Mouse (Mus musculus) ES-CJ7 (cell line): ENCODE data around the gene Mapkapk2.
"Not testable (repeated sequence)": the region's sequence is repeated elsewhere in the genome, so short reads cannot be mapped to it uniquely, and the experiment has no call there.

Experiments
- DNase-seq: peaks from one replicate; pipeline ENCODE4 v3.0.0; 2011; ENCODE audit warnings: low read depth, low spot score

The Mapkapk2 gene

DNA sequence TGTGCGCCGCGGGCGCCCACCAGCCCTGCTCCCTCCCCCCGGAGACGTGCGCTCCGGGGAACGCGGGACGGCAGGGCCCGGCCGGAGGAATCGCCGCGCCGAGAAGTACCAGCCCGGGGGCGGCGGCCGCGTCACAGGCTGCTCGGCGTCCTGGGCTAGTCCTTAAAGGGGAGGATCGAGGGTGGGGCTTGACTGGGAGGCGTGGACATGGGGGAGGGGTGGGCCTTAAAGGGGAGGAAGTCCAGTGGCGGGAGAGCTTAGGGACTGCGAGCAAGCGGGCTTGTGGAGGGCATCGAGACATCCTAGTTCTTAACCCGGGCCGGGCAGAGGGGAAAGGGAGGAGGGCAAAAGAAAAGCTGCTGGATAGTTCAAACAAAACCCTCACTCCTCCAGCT is at the start of gene Mapkapk2:
Gene Mapkapk2, minus strand, starts transcription at position 127 of the 395 bp plus-strand sequence.
- peak; percentile 94 for DNase-seq

GRCm38 (mm10) chr1:131146181-131146614 is 48.6 kb upstream of the Mapkapk2 start:
- DNase-seq: peak; percentile 91

- not testable (repeated sequence) for DNase-seq
These were observed 47.6 kb upstream of the Mapkapk2 start for GRCm38 (mm10) chr1:131145222-131145621.

DNA sequence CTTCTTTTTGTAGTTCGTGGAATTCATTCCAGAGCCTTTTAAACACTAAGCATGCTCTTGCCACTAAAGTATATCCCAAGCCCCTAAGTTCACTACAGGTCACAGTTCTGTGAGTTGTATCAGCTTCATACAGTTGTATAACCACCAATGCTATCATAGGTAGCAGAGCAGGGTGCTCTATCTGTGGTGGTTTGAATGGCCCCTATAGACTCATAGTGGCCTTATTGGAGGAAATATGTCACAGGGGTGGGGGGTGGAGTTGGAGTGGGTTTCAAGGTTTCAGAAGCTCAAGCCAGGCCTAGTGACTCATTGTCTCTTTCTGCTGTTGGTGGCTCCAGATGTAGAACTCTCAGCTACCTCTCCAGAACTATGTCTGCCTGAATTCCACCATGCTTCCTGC is 44.8 kb upstream of the Mapkapk2 start:
- DNase-seq: no peak

GRCm38 (mm10) chr1:131141449-131141848 is 43.8 kb upstream of the Mapkapk2 start:
- no peak for DNase-seq

GRCm38 (mm10) chr1:131139102-131140095 is 41.8 kb upstream of the Mapkapk2 start:
- DNase-seq: peak; percentile 98

DNA sequence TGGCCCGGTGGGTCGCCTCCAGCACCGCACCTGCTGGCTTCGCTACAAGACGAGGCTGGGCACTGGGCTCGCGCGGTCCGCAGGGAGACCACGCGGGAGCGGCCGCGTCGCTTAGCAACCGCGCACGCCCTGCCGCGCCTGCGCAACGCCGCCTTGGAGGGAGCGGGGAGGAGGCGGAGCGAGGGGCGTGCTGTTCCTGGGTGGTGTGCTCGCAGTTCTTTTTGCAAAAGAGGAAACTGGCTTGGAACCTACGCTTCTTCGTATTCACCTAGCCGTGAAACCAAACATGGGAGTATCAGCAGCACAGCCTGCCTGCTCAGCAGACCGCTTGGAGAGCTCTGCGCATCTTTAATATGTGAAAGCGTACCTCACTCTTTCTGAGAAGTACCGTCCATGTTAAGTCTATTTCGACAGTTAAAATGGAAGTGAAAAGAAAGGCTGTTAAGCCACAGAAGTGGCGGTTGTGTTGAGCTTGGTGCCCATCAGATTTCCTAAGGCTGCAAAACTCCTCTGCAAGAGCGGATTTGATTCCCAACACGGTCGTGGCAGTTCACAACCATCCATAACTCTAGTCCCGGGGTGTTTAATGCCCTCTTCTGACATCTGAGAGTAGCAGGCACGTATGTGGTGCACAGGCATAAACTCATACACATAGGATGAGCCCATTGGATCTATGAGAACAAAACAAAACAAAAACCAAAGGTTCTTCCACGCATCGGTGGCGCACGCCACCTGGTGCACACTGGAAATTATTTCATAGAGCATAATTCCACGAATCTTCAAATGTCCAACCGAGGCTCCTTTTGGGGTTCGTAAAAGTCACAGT is 40.8 kb upstream of the Mapkapk2 start, which contains the start of gene Dyrk3:
Gene Dyrk3, minus strand, starts transcription at position 150 of the 826 bp plus-strand sequence.
- peak; percentile 97 for DNase-seq

DNA sequence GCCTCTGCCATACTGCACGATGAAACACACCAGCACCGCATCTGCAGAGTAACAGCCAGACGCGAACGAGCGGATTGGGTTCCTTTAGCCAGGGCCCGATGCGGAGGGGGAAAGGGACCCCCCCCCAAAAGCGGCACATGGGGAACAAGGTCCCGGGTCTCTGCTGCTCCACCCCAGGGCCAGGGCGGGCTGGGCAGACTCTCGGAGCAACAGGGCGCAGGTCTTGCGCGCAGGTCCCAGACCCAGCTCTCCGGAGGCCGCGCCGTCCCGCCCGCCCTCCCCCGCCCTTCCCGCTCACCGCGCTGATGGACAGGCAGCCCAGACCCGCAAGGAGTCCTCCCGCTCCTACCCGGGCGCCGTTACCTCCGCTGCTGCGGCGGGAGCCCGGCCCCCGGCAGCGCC is 40.1 kb upstream of the Mapkapk2 start:
- no peak for DNase-seq

DNA sequence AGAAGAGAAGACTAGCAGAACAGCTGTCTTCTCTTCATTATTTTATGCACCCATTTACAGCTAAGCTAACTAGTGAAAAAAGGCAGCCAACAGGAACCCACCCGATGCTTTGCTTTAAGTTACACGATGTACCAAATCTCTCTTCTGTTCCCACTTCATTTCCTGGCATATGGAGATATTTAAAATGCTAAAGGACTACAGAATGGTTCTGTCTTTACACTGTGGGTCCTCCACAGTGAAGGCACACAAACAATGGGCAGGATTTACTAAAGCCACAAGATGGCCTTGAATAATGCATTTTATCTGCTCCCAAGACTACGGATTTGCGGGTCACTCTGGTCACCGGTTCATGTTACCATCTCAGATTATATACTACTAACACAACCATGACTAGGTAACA is 39.5 kb upstream of the Mapkapk2 start:
- no peak for DNase-seq

- no peak for DNase-seq
These were observed 38.5 kb upstream of the Mapkapk2 start for GRCm38 (mm10) chr1:131135960-131136629.

DNA sequence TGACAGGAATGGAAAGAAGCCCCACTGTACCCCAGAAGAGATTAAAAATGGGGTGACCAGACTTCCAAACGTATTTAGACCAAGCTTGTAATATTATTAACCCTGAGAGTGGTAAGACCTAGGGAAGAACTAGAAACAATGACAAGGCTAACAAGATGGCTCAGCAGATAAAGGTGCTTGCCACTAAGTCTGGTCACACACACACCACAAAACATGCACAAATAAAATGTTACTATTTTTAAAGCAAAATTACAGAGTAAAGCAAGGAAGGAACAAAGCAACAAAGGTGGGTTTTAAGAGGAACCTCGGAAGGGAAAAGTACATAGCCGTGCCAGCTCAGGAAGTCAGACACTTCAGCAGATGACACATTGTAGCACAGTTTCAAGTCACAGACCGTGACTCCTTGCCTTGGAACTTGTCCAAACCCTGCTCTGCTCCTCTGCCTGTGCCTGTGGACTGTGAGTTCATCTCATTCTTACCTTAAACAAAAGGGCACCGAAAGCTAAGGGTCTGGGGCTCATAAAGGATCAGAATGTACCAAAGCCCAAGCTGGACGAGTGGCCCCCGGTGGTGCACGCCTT is 37.4 kb upstream of the Mapkapk2 start:
- no peak for DNase-seq

GRCm38 (mm10) chr1:131134231-131134630 is 36.6 kb upstream of the Mapkapk2 start:
- DNase-seq: no peak

DNA sequence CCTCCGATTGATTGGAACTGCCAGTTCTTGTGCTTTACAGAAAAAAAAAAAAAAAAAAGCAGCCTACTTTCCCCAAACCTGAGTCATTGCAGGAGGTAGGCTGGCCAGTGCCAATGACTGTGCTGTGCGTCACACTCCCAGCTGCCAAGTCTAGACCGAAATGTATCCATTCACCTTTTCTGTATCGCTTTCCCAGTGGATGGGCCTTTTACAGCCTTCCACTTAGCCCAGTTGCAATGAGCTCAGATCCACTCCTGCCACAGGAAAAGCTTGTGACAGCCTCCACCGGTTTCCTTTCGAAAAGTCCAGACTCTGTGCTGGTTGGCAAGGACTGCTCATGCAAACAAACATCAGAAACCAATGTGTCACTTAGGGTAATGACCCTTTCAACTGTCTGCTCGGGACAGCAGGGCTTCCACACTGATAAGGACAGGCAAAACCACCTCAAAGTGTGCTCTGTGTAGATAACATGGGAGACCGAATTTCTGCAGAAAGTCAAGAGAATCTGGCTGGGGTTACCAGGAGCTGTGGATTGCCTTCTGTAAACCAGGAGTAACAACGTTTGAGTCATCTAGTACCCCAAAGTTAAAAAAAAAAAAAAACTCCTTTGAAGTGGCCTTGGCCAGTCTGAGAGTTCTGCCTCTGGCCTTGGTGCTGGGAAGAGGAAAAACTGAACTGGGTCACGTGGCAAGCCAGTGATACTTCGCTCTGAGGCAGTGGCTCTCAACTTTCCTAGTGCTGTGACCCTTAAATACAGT is 28.5 kb upstream of the Mapkapk2 start:
- no peak for DNase-seq

DNA sequence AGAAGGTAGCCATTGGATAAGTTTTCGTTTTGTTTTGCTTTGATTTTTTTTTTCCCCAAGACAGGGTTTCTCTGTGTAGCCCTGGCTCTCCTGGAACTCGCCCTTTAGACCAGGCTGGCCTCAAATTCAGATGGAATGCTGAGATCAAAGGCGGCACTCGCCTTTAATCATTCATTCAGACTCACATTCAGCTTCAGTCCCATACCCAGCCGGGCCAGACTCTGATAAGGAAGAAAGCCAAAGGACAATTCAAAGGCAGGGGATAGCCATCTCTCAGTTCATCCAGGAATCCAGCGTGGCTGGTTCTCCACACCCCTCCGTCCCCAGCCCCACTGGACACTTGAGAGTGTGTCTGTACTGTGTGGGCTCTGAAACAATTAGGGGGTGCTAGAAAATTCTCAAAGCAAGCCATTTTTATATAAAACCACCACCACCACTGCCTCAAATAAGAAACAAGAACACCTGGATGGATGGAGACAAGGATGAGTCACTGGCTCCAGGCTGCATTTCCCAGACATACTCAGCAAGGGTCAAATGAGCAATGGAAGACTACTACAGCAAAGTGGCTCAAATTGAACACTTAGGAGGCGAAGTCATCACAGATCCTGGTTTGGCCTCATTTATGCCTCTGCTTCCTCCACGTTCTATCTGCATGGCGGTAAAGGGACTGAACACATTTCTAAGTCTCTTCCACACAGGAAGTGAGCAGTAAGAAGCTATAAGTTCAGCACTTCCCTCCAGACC is 26.1 kb upstream of the Mapkapk2 start:
- no peak for DNase-seq

DNA sequence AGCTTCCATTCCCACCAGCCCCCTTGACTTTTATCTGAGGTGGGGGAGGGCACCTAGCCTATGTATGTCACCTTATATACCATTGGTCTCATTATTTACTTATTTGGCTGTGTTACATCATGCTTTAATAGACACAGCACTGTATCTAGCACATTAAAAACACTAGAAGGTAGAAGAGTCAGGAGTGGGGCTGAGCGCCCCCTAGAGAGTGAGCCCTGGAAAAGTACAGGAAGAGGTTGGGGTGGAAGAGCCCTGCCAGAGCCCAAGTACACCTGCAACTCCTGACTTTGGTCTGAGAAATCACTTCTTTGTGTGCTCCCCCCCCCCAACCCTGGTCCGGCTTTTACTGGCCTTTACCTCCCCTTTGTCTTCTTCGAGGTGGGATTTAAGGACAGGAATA is 24.4 kb upstream of the Mapkapk2 start:
- DNase-seq: peak; percentile 61

DNA sequence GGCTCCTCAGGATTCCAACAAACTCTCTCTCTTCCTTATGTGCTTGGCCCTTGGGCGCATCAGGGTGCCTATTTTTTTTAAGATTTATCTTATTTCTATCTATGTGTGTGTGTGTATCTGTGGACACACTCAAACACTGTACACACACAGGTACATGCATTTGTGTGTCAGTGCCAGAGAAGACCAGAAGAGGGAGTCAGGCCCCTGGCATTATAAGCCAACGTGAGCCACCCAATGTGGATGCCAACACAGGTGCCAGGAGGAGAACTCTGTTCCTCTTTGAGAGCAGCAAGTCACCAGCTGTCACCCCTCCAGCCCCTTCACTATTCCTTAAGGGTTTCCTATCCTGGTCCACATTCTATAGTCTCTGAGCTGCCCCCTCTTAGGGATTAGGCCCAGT is 21.4 kb upstream of the Mapkapk2 start:
- no peak for DNase-seq

DNA sequence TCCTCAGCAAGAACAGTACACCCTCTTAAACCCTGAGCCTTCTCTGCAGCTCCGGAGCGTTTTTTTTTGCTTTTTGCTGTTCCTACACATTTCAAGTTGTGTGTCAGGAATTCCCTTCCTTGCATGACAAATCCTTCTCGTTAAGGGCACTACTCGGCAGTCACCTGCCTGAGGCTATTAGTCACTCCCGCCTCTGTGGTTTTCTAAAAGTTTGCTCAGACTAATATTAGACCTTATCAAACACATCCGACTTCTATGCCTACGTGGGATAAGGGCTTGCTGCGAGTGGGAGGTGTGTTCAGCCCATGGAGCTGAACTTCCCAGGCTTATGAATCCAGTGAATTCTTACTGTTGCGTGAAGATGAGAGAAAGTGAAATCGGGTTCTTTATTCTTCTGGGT is 20.9 kb upstream of the Mapkapk2 start:
- DNase-seq: no peak

DNA sequence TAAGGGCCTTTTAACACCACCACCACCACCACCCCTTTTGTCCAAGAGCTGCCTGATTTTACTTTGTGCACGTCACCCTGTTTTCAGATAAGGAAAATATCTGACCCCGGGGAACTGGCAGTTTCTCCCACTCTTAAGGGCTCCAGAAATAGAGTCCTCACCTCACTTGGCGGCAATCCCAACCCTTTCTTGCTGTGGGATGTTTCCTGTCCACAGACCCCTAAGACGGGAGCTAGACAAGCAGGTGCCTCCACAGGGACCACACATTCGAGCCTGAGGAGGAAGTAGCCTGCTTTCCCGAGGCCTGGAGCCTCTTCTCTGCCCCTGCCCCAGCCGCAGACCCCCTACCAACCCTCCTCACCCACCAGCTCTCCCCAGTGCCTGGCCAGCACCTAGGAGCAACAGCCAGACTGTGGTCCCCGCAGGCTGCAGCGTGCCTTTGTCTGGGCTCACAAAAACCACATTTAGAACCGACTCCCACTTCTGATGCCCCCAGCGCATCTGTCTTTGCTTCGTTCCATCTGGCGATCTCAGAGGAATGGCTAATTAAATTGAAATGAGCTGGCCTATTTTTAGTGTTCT is 18.9 kb upstream of the Mapkapk2 start:
- no peak for DNase-seq

GRCm38 (mm10) chr1:131115932-131116331 is 18.3 kb upstream of the Mapkapk2 start:
- peak; percentile 80 for DNase-seq
